Mouse (Mus musculus) lung, embryonic 16.5 days (tissue): ENCODE data around the gene Atxn3. TPM values are rescaled to one million over a fixed set of nuclear protein-coding genes. Genes with fewer than 3 reads are reported as not detected.

ENCODE experiments used
- ATAC-seq: fragments of 200-750 bp; cut with Nextera tagmentation; 2 replicates; pipeline ENCODE4 v1.8.0; 2017; ENCODE audit warnings: low read depth, mild to moderate bottlenecking, moderate library complexity
- H3K27ac ChIP-seq: fragments of 300-500 bp; sonication (generic); 2 replicates; pipeline ENCODE4 v1.5.1; 2014; ENCODE audit warnings: mild to moderate bottlenecking, control low read depth, low read length
- H3K27me3 ChIP-seq: fragments of 300-500 bp; sonication (generic); 2 replicates; pipeline ENCODE4 v1.6.1; 2014; ENCODE audit warnings: low read depth, low read length, mixed read lengths; ENCODE audit not compliant: control insufficient read depth, insufficient read depth
- H3K36me3 ChIP-seq: fragments of 300-500 bp; sonication (generic); 2 replicates; pipeline ENCODE4 v1.6.1; 2014; ENCODE audit warnings: low read length; ENCODE audit not compliant: control insufficient read depth, insufficient read depth
- H3K4me1 ChIP-seq: fragments of 300-500 bp; sonication (generic); replicated peaks from 2 replicates; pipeline ENCODE4 v1.6.1; 2014; ENCODE audit warnings: low read length, mixed read lengths; ENCODE audit not compliant: control insufficient read depth, insufficient read depth
- H3K4me2 ChIP-seq: fragments of 300-500 bp; sonication (generic); 2 replicates; pipeline ENCODE4 v1.6.1; 2014; ENCODE audit warnings: low read depth, low read length, control low read depth
- H3K4me3 ChIP-seq: fragments of 300-500 bp; sonication (generic); 2 replicates; pipeline ENCODE4 v1.5.1; 2014; ENCODE audit warnings: mild to moderate bottlenecking, low read length, control low read depth
- H3K9ac ChIP-seq: fragments of 300-500 bp; sonication (generic); 2 replicates; pipeline ENCODE4 v1.6.1; 2014; ENCODE audit warnings: low read length, control low read depth
- H3K9me3 ChIP-seq: fragments of 300-500 bp; sonication (generic); 2 replicates; pipeline ENCODE4 v1.6.1; 2016; ENCODE audit warnings: low read length; ENCODE audit not compliant: control insufficient read depth
- WGBS: fragments of 180-500 bp; shearing (Covaris S2); extraction: QIAGEN DNeasy Blood & Tissue Kit; methylation state at CpG from one replicate; pipeline ENCODE4 v1.1.7; 2014; 5-methylcytosine and 5-hydroxymethylcytosine counted together
- polyA plus RNA-seq: library from polyadenylated mRNA; unstranded; fragments of >200 nt; fragmentation: Nextera tagmentation; extraction: Ambion mirVana; gene quantifications from 2 replicates; pipeline ENCODE4 v1.2.1, GENCODE M21; 2015

Atxn3 gene
- polyA plus RNA-seq, 1 experiment from 2014 or later, result 15.7 TPM

GRCm38 (mm10) chr12:101884926-101885325 lies 73.1 kb downstream of the Atxn3 start:
- Histone ChIP-seq H3K4me3 (no peak overlapping the region), H3K36me3 (peaks cover 21% of the 10 kb centered on the region), H3K27me3 (no peaks in the 10 kb centered on the region), H3K9me3 (no peaks in the 10 kb centered on the region), H3K9ac (no peak overlapping the region), H3K4me2 (no peak overlapping the region), H3K4me1 (no peaks in the 10 kb centered on the region), H3K27ac (no peak overlapping the region)
- ATAC-seq, result no peak
- WGBS, result 95% methylated on average over 7 of the region's 7 CpGs

- H3K36me3 ChIP-seq, result peaks cover 16% of the 10 kb centered on the region
- H3K4me3 ChIP-seq, result no peak overlapping the region
- no peak overlapping the region for H3K27ac ChIP-seq
- 92% methylated on average over 2 of the region's 2 CpGs for WGBS
- H3K27me3 ChIP-seq, result no peaks in the 10 kb centered on the region
- no peak overlapping the region for H3K9ac ChIP-seq
- H3K4me1 ChIP-seq, result no peaks in the 10 kb centered on the region
- ATAC-seq, result no peak
- no peaks in the 10 kb centered on the region for H3K9me3 ChIP-seq
- no peak overlapping the region for H3K4me2 ChIP-seq
These were observed 81.7 kb downstream of the Atxn3 start for GRCm38 (mm10) chr12:101876374-101876773.

- Histone ChIP-seq H3K4me2 (no peak overlapping the region), H3K9me3 (no peaks in the 10 kb centered on the region), H3K36me3 (peaks cover 16% of the 10 kb centered on the region), H3K27me3 (no peaks in the 10 kb centered on the region), H3K9ac (no peak overlapping the region), H3K27ac (no peak overlapping the region), H3K4me3 (no peak overlapping the region), H3K4me1 (no peaks in the 10 kb centered on the region)
- no peak; the same call in 1 of the 2 replicates for ATAC-seq
- WGBS, result 55% methylated on average over 1 of the region's 1 CpGs
These were observed 82.9 kb downstream of the Atxn3 start for GRCm38 (mm10) chr12:101875107-101875506.

Other genes starting within 250 kb of the Atxn3 start
- 9.7 and 11.2 TPM in 2 replicates for gene Tc2n, start 239.7 kb downstream of the Atxn3 start, polyA plus RNA-seq
- gene Fbln5, start 139.2 kb downstream of the Atxn3 start, polyA plus RNA-seq, result 180 and 194 TPM in 2 replicates
- gene Trip11, start 45.0 kb downstream of the Atxn3 start, polyA plus RNA-seq, result 23.4 and 26.7 TPM in 2 replicates
- gene Cpsf2, start 17.7 kb upstream of the Atxn3 start, polyA plus RNA-seq, result 24.8 and 27.2 TPM in 2 replicates
- gene Slc24a4, start 170.5 kb upstream of the Atxn3 start, polyA plus RNA-seq, result 3.1 and 4.3 TPM in 2 replicates